Mouse (Mus musculus): ENCODE measurements around the gene Mrnip. TPM values are rescaled to one million over a fixed set of nuclear protein-coding genes. Genes with fewer than 3 reads are reported as not detected.

Gene Mrnip
- polyA plus RNA-seq, 1 experiment from 2014 or later, result 24.9 TPM

DNA sequence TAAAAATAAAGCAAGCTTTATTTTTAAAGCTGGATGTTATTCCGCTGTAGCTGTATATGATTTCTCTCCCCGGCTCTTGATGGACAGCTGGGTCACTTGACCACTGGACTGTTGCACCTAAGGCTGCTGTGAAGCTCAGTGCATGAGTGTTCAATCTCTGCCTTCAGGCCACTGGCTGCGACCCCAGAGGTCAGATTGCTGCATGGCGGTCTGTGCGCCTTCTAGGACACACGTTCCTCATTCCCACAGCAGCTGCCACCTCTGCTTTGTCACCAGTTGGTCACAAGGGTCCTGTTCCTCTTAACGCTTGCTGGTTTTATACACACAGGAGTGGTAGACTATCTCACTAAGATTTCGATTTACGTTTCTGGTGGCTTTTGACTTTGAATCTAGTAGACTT is 20.1 kb upstream of the Mrnip start:
- H3K4me3 ChIP-seq (ENCODE audit: low read depth, low read length), result no peak overlapping the region
- H3K36me3 ChIP-seq (replicated peaks; ENCODE audit: control insufficient read depth, insufficient read depth, low read depth, low read length), result peaks cover 21% of the 10 kb centered on the region
- WGBS, result 45% methylated on average over 9 of the region's 9 CpGs
- no peak overlapping the region for H3K9ac ChIP-seq (replicated peaks; ENCODE audit: low read length)
- no peak for ATAC-seq (replicated peaks; ENCODE audit: insufficient number of reproducible peaks, low FRiP score, low TSS enrichment, low read depth)
- no peaks in the 10 kb centered on the region for H3K27me3 ChIP-seq (ENCODE audit: control insufficient read depth, insufficient read depth, low read length)
- DNase-seq (ENCODE audit: low spot score), result no peak
- H3K4me1 ChIP-seq (ENCODE audit: control insufficient read depth, insufficient read depth, low read length), result no peaks in the 10 kb centered on the region
- H3K9me3 ChIP-seq (replicated peaks; ENCODE audit: control insufficient read depth, low read length), result no peaks in the 10 kb centered on the region
- no peak overlapping the region for H3K27ac ChIP-seq (replicated peaks; ENCODE audit: low read depth, low read length)
- no peak overlapping the region for H3K4me2 ChIP-seq (ENCODE audit: low read depth, low read length)

- no peak overlapping the region for H3K4me2 ChIP-seq (ENCODE audit: low read depth, low read length)
- DNase-seq (ENCODE audit: low spot score), result no peak
- no peaks in the 10 kb centered on the region for H3K4me1 ChIP-seq (ENCODE audit: control insufficient read depth, insufficient read depth, low read length)
- no peaks in the 10 kb centered on the region for H3K9me3 ChIP-seq (replicated peaks; ENCODE audit: control insufficient read depth, low read length)
- WGBS, result 83% methylated on average over 12 of the region's 12 CpGs
- no peak for ATAC-seq (replicated peaks; ENCODE audit: insufficient number of reproducible peaks, low FRiP score, low TSS enrichment, low read depth)
- no peak overlapping the region for H3K9ac ChIP-seq (replicated peaks; ENCODE audit: low read length)
- no peak overlapping the region for H3K27ac ChIP-seq (replicated peaks; ENCODE audit: low read depth, low read length)
- H3K36me3 ChIP-seq (replicated peaks; ENCODE audit: control insufficient read depth, insufficient read depth, low read depth, low read length), result peaks cover 18% of the 10 kb centered on the region
- no peak overlapping the region for H3K4me3 ChIP-seq (ENCODE audit: low read depth, low read length)
- H3K27me3 ChIP-seq (ENCODE audit: control insufficient read depth, insufficient read depth, low read length), result no peaks in the 10 kb centered on the region
These were observed 19.3 kb upstream of the Mrnip start for GRCm38 (mm10) chr11:50154777-50155520.

GRCm38 (mm10) chr11:50155785-50156184 is 18.5 kb upstream of the Mrnip start:
- no peak for DNase-seq (ENCODE audit: low spot score)
- Histone ChIP-seq H3K4me1 (ENCODE audit: control insufficient read depth, insufficient read depth, low read length) (no peaks in the 10 kb centered on the region), H3K27me3 (ENCODE audit: control insufficient read depth, insufficient read depth, low read length) (no peaks in the 10 kb centered on the region), H3K9ac (replicated peaks; ENCODE audit: low read length) (no peak overlapping the region), H3K36me3 (replicated peaks; ENCODE audit: control insufficient read depth, insufficient read depth, low read depth, low read length) (peaks cover 11% of the 10 kb centered on the region), H3K27ac (replicated peaks; ENCODE audit: low read depth, low read length) (no peak overlapping the region), H3K9me3 (replicated peaks; ENCODE audit: control insufficient read depth, low read length) (no peaks in the 10 kb centered on the region), H3K4me3 (ENCODE audit: low read depth, low read length) (no peak overlapping the region), H3K4me2 (ENCODE audit: low read depth, low read length) (no peak overlapping the region)
- WGBS, result 88% methylated on average over 2 of the region's 2 CpGs
- no peak for ATAC-seq (replicated peaks; ENCODE audit: insufficient number of reproducible peaks, low FRiP score, low TSS enrichment, low read depth)

DNA sequence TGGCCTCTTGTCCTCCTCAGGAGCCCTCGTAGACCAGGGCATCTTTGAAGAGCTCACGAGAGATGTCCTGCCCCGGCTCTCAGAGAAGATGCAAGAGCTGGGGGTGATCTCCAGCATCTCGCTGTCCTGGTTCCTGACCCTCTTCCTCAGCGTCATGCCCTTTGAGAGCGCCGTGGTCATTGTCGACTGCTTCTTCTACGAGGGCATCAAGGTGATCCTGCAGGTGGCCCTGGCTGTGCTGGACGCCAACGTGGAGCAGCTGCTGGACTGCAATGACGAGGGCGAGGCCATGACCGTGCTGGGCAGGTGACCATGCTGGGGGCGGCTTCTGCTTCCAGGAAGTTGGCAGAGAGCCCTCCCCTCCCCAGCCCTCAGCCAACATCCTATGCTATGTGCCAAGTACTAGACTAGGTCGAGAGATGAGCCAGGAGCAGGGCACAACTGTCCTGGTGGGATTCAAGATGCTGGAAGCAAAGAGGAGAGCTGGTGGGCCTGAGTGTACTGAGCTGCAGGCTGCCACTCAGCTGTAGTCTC is 17.5 kb upstream of the Mrnip start:
- Histone ChIP-seq H3K4me3 (ENCODE audit: low read depth, low read length) (no peak overlapping the region), H3K27ac (replicated peaks; ENCODE audit: low read depth, low read length) (no peak overlapping the region), H3K9me3 (replicated peaks; ENCODE audit: control insufficient read depth, low read length) (no peaks in the 10 kb centered on the region), H3K27me3 (ENCODE audit: control insufficient read depth, insufficient read depth, low read length) (no peaks in the 10 kb centered on the region), H3K9ac (replicated peaks; ENCODE audit: low read length) (no peak overlapping the region), H3K4me1 (ENCODE audit: control insufficient read depth, insufficient read depth, low read length) (no peaks in the 10 kb centered on the region), H3K36me3 (replicated peaks; ENCODE audit: control insufficient read depth, insufficient read depth, low read depth, low read length) (peaks cover 11% of the 10 kb centered on the region), H3K4me2 (ENCODE audit: low read depth, low read length) (no peak overlapping the region)
- no peak for ATAC-seq (replicated peaks; ENCODE audit: insufficient number of reproducible peaks, low FRiP score, low TSS enrichment, low read depth)
- DNase-seq (ENCODE audit: low spot score), result no peak
- WGBS, result 93% methylated on average over 16 of the region's 16 CpGs

DNA sequence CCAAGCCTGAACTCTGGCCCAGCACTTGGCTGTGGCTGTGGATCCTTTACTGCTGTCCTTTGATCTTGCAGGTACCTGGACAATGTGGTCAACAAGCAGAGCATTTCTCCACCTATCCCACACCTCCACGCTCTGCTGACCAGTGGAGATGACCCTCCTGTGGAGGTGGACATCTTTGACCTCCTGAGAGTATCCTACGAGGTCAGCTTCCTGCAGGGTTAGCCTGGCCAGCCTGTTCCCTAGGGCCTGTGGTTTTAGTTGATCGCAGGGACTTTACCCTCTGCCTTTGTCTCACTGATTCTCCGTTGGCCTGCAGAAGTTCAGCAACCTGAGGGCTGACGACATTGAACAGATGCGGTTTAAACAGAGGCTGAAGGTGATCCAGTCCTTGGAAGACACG is 15.9 kb upstream of the Mrnip start:
- Histone ChIP-seq H3K4me2 (ENCODE audit: low read depth, low read length) (no peak overlapping the region), H3K9me3 (replicated peaks; ENCODE audit: control insufficient read depth, low read length) (no peaks in the 10 kb centered on the region), H3K9ac (replicated peaks; ENCODE audit: low read length) (no peak overlapping the region), H3K4me1 (ENCODE audit: control insufficient read depth, insufficient read depth, low read length) (no peaks in the 10 kb centered on the region), H3K27me3 (ENCODE audit: control insufficient read depth, insufficient read depth, low read length) (no peaks in the 10 kb centered on the region), H3K36me3 (replicated peaks; ENCODE audit: control insufficient read depth, insufficient read depth, low read depth, low read length) (peaks cover 11% of the 10 kb centered on the region), H3K27ac (replicated peaks; ENCODE audit: low read depth, low read length) (no peak overlapping the region), H3K4me3 (ENCODE audit: low read depth, low read length) (no peak overlapping the region)
- ATAC-seq (replicated peaks; ENCODE audit: insufficient number of reproducible peaks, low FRiP score, low TSS enrichment, low read depth) (no peak), DNase-seq (ENCODE audit: low spot score) (no peak)
- 88% methylated on average over 7 of the region's 7 CpGs for WGBS

DNA sequence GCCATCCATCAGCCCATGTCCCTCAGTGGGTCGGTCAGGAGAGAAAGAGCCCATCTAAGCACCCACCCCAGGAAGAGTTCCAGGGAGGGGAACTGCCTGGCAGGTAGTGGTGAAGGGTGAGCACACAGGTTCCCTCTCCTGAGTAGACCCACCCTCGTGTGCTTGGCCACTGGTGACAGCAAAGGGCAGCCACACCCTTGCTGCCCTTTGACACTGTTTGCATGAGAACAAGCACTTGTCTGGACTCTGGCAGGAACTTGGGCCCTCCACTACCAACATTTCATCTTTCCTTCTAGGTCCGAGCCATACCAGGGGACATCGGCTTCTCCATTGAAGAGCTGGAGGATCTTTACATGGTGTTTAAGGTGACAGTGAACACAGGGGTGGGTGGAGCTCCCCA is 14.9 kb upstream of the Mrnip start:
- no peak overlapping the region for H3K27ac ChIP-seq (replicated peaks; ENCODE audit: low read depth, low read length)
- 76% methylated on average over 4 of the region's 4 CpGs for WGBS
- H3K4me2 ChIP-seq (ENCODE audit: low read depth, low read length), result no peak overlapping the region
- DNase-seq (ENCODE audit: low spot score) (no peak), ATAC-seq (replicated peaks; ENCODE audit: insufficient number of reproducible peaks, low FRiP score, low TSS enrichment, low read depth) (no peak)
- no peak overlapping the region for H3K4me3 ChIP-seq (ENCODE audit: low read depth, low read length)
- no peaks in the 10 kb centered on the region for H3K9me3 ChIP-seq (replicated peaks; ENCODE audit: control insufficient read depth, low read length)
- no peak overlapping the region for H3K9ac ChIP-seq (replicated peaks; ENCODE audit: low read length)
- H3K27me3 ChIP-seq (ENCODE audit: control insufficient read depth, insufficient read depth, low read length), result no peaks in the 10 kb centered on the region
- H3K36me3 ChIP-seq (replicated peaks; ENCODE audit: control insufficient read depth, insufficient read depth, low read depth, low read length), result peaks cover 11% of the 10 kb centered on the region
- no peaks in the 10 kb centered on the region for H3K4me1 ChIP-seq (ENCODE audit: control insufficient read depth, insufficient read depth, low read length)

GRCm38 (mm10) chr11:50161578-50162304 is 12.5 kb upstream of the Mrnip start:
- H3K4me3 ChIP-seq (ENCODE audit: low read depth, low read length), result no peak overlapping the region
- H3K36me3 ChIP-seq (replicated peaks; ENCODE audit: control insufficient read depth, insufficient read depth, low read depth, low read length), result peaks cover 8% of the 10 kb centered on the region
- H3K9ac ChIP-seq (replicated peaks; ENCODE audit: low read length), result no peak overlapping the region
- DNase-seq (ENCODE audit: low spot score) (peak; percentile 71), ATAC-seq (replicated peaks; ENCODE audit: insufficient number of reproducible peaks, low FRiP score, low TSS enrichment, low read depth) (0 out of 2 replicates have a peak, but pooled peaks have one; percentile 42)
- H3K27me3 ChIP-seq (ENCODE audit: control insufficient read depth, insufficient read depth, low read length), result no peaks in the 10 kb centered on the region
- no peaks in the 10 kb centered on the region for H3K9me3 ChIP-seq (replicated peaks; ENCODE audit: control insufficient read depth, low read length)
- H3K4me2 ChIP-seq (ENCODE audit: low read depth, low read length), result no peak overlapping the region
- no peaks in the 10 kb centered on the region for H3K4me1 ChIP-seq (ENCODE audit: control insufficient read depth, insufficient read depth, low read length)
- WGBS, result 67% methylated on average over 10 of the region's 10 CpGs
- H3K27ac ChIP-seq (replicated peaks; ENCODE audit: low read depth, low read length), result no peak overlapping the region
